Mouse (Mus musculus) liver, adult 2 months (tissue): Measurements from ENCODE around the gene Dock9.

Experiments
- CTCF ChIP-seq: fragments of 200-500 bp; IDR thresholded peaks from 2 replicates; pipeline ENCODE4 v1.5.1; 2011; ENCODE audit warnings: low read depth, low read length, control low read depth
- POLR2A ChIP-seq: fragments of 200-500 bp; IDR thresholded peaks from 2 replicates; pipeline ENCODE4 v1.6.1; 2011; ENCODE audit warnings: low read length, control low read depth; ENCODE audit not compliant: insufficient read depth; ENCODE audit errors: extremely low read depth

DNA sequence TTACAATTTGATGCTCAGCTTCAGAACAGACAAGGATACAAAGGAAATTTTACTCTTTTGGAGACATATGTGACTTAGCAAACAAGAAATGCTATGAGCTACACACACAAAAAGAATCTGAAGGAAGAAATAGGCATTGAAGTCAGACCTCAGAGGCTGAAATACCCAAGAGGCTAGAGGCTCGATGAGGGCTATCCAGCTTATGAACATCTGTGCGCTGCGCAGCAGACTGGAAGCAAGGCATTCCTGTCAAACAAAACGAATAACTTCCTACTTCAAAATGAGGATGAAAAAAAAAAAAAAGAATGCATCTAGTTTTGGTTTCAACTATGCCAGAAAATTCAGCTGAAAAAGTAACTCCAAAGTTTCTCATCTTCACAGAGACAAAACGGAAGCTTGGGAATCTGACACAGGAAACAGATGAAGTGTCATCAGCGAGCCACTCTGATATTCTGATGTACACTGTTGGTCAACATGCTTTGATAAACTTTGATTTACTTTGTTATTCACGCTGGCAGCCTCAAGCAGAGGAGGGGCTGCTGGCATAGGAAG is 143.1 kb downstream of the Dock9 start:
- TF ChIP-seq CTCF (no peak), POLR2A (no peak)
